ENCODE assay signal across 21 mouse cellular contexts in the genomic region with DNA sequence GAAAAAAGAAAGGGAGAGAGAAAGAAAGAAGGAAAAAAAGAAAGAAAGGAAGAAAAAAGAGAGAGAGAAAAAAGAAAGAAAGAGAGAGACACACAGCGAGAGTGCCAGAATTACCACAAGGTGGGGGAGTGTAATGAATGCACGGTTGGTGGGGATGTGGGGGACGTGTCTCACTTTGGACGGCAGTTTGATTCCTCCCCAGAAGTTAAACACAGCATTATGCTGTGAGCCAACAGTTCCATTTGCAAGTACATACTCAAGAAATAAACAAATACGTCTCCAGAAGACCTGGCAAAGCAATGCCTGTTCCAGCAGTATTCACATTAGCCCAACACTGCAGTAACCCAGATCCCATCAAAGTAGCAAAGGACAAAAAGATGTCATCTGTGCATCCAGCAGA.
"Had no signal": no experiment of that assay in that cellular context is flagged by ENCODE, and none has a peak within 500 bp of the region (broad histone marks: within the 10 kb centered on the region; RNA-seq: fewer than 3 reads in every experiment).

No protein-coding gene starts in this region.

- DNase-seq: kidney, adult 11 months; kidney, adult 8-10 months; kidney, postnatal 10 days; kidney, postnatal 4 days; liver; lung, postnatal 10 days; right cerebral cortex, adult 18-20 months; right cerebral cortex, postnatal 14 days; right cerebral cortex, postnatal 4 days; thymus, postnatal 25 days had no signal

- H3K9me3 ChIP-seq: intestine, embryonic 15.5 days; kidney, embryonic 15.5 days; limb, embryonic 10.5 days; liver, embryonic 12.5 days; liver, embryonic 15.5 days; midbrain, embryonic 12.5 days; midbrain, embryonic 15.5 days; neural tube, embryonic 12.5 days; neural tube, embryonic 15.5 days had no signal

- H3K4me3 ChIP-seq: intestine, embryonic 15.5 days; kidney, embryonic 15.5 days; limb, embryonic 10.5 days; limb, embryonic 13.5 days; liver, embryonic 12.5 days; liver, embryonic 15.5 days; midbrain, embryonic 12.5 days; midbrain, embryonic 15.5 days; neural tube, embryonic 12.5 days; neural tube, embryonic 15.5 days had no signal

- ATAC-seq: intestine, embryonic 15.5 days; liver, embryonic 12.5 days; midbrain, embryonic 15.5 days had no signal

- H3K27ac ChIP-seq: intestine, embryonic 15.5 days; kidney, embryonic 15.5 days; limb, embryonic 10.5 days; limb, embryonic 13.5 days; liver, embryonic 12.5 days; liver, embryonic 15.5 days; macrophage; midbrain, embryonic 12.5 days; midbrain, embryonic 15.5 days; neural tube, embryonic 12.5 days; neural tube, embryonic 15.5 days had no signal

- H3K9ac ChIP-seq: intestine, embryonic 15.5 days; kidney, embryonic 15.5 days; limb, embryonic 13.5 days; liver, embryonic 12.5 days; liver, embryonic 15.5 days; midbrain, embryonic 12.5 days; midbrain, embryonic 15.5 days; neural tube, embryonic 12.5 days; neural tube, embryonic 15.5 days had no signal

- H3K27me3 ChIP-seq: intestine, embryonic 15.5 days; kidney, embryonic 15.5 days; limb, embryonic 13.5 days; liver, embryonic 12.5 days; liver, embryonic 15.5 days; midbrain, embryonic 12.5 days; midbrain, embryonic 15.5 days; neural tube, embryonic 12.5 days; neural tube, embryonic 15.5 days had no signal

- H3K4me1 ChIP-seq: liver, embryonic 12.5 days; liver, embryonic 15.5 days had no signal

- H3K4me2 ChIP-seq: intestine, embryonic 15.5 days; kidney, embryonic 15.5 days; limb, embryonic 13.5 days; liver, embryonic 12.5 days; liver, embryonic 15.5 days; midbrain, embryonic 12.5 days; midbrain, embryonic 15.5 days; neural tube, embryonic 12.5 days; neural tube, embryonic 15.5 days had no signal

- H3K36me3 ChIP-seq: intestine, embryonic 15.5 days; kidney, embryonic 15.5 days; limb, embryonic 10.5 days; limb, embryonic 13.5 days; liver, embryonic 12.5 days; liver, embryonic 15.5 days; midbrain, embryonic 12.5 days; midbrain, embryonic 15.5 days; neural tube, embryonic 12.5 days; neural tube, embryonic 15.5 days had no signal
